Mouse (Mus musculus): ENCODE data around the gene Stat3.

DNA sequence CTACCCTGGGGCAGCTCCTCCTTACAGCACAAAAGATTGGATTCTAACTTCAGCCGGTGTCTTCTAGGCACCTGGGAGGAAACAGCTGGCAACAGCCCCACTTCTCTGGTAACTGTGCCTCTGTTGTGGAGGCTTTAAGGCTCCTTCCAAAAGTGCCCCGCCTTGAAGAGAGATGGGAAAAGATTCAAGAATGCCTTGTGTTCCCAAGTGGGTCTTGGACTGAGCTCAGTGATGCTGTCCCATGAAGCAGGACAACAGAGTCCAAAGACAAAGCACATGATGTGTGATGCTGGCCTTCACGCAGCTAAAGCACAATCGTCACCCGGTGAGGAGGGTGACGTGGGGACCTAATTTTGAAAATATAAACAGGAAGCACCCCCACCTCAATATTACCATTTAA lies 93.5 kb downstream of the Stat3 start:
- TF ChIP-seq CTCF (conservative IDR thresholded peaks at IDR 0.05; ENCODE audit: low read length) (no peak), POU5F1 (IDR thresholded peaks at IDR 0.05; ENCODE audit: borderline replicate concordance, low read length) (no peak), NANOG (IDR thresholded peaks at IDR 0.05; ENCODE audit: borderline replicate concordance, low read length) (no peak)

Data from E14TG2a.4 (cell line).